Mouse (Mus musculus): ENCODE results near the gene Fzd2. TPM values are rescaled to one million over a fixed set of nuclear protein-coding genes. Genes with fewer than 3 reads are reported as not detected.

Gene Fzd2
- polyA plus RNA-seq, 1 experiment from 2014 or later = 8.4 TPM

DNA sequence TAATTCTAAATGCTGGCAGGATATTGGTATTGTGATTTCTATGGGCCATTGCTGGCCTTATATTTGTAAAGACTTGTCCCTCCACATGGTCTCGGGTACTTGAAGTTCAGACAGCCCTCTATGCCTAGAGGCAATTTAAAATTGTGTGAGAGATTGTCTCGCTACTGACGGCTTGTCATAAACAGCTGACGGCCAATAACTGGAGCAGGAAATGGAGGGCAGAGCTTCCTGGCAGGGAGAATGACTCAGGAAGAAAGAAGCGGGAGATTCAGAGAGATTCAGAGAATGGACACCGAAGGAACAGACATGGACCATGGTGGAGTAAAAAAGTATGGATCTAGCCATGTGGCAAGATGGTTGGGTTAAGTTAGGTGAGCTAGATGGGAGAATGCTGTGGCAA is 52.7 kb downstream of the Fzd2 start:
- Histone ChIP-seq H3K4me1 (replicated peaks; ENCODE audit: control insufficient read depth, insufficient read depth, low read length) (no peaks in the 10 kb centered on the region), H3K27me3 (replicated peaks; ENCODE audit: control insufficient read depth, insufficient read depth, low read length) (no peaks in the 10 kb centered on the region), H3K36me3 (ENCODE audit: control insufficient read depth, insufficient read depth, low read length) (no peaks in the 10 kb centered on the region), H3K4me3 (ENCODE audit: low read depth, low read length) (no peak overlapping the region), H3K4me2 (no peak overlapping the region), H3K9me3 (ENCODE audit: control insufficient read depth, low read length) (no peaks in the 10 kb centered on the region), H3K27ac (ENCODE audit: low read depth, low read length) (no peak overlapping the region), H3K9ac (ENCODE audit: low read depth, low read length) (no peak overlapping the region)
- ATAC-seq (replicated peaks; ENCODE audit: low FRiP score) = no peak
- WGBS = 54% methylated on average over 6 of the region's 6 CpGs
- no peak for DNase-seq (ENCODE audit: low spot score)

Other genes starting within 250 kb of the Fzd2 start
- 191 and 229 TPM in 2 replicates for gene Slc4a1, start 238.2 kb upstream of the Fzd2 start, polyA plus RNA-seq (2014; fragmentation: Nextera tagmentation; extraction: Ambion mirVana)
- 1.8 and 2.6 TPM in 2 replicates for gene Rundc3a, start 211.0 kb upstream of the Fzd2 start, polyA plus RNA-seq (2014; fragmentation: Nextera tagmentation; extraction: Ambion mirVana)
- gene Slc25a39, start 196.4 kb upstream of the Fzd2 start, polyA plus RNA-seq (2014; fragmentation: Nextera tagmentation; extraction: Ambion mirVana) = 282 and 283 TPM in 2 replicates
- gene Grn, start 174.1 kb upstream of the Fzd2 start, polyA plus RNA-seq (2014; fragmentation: Nextera tagmentation; extraction: Ambion mirVana) = 68.1 and 69.5 TPM in 2 replicates
- 1.8 and 2.0 TPM in 2 replicates for gene Fam171a2, start 156.7 kb upstream of the Fzd2 start, polyA plus RNA-seq (2014; fragmentation: Nextera tagmentation; extraction: Ambion mirVana)
- gene Itga2b, start 134.3 kb upstream of the Fzd2 start, polyA plus RNA-seq (2014; fragmentation: Nextera tagmentation; extraction: Ambion mirVana) = 76.2 and 80.3 TPM in 2 replicates
- gene Gpatch8, start 48.0 kb upstream of the Fzd2 start, polyA plus RNA-seq (2014; fragmentation: Nextera tagmentation; extraction: Ambion mirVana) = 30.0 and 35.4 TPM in 2 replicates
- 1.2 and 1.4 TPM in 2 replicates for gene Gm11627, start 24.9 kb upstream of the Fzd2 start, polyA plus RNA-seq (2014; fragmentation: Nextera tagmentation; extraction: Ambion mirVana)
- gene Meioc, start 59.3 kb downstream of the Fzd2 start, polyA plus RNA-seq (2014; fragmentation: Nextera tagmentation; extraction: Ambion mirVana) = 0.25 and 0.36 TPM in 2 replicates
- 39.9 and 42.5 TPM in 2 replicates for gene Ccdc43, start 93.4 kb downstream of the Fzd2 start, polyA plus RNA-seq (2014; fragmentation: Nextera tagmentation; extraction: Ambion mirVana)
- gene Adam11, start 157.0 kb downstream of the Fzd2 start, polyA plus RNA-seq (2014; fragmentation: Nextera tagmentation; extraction: Ambion mirVana) = 1.4 and 2.0 TPM in 2 replicates
- 20.8 and 21.7 TPM in 2 replicates for gene Gjc1, start 215.3 kb downstream of the Fzd2 start, polyA plus RNA-seq (2014; fragmentation: Nextera tagmentation; extraction: Ambion mirVana)
- not detected in 2 replicates for gene Higd1b, start 231.5 kb downstream of the Fzd2 start, polyA plus RNA-seq (2014; fragmentation: Nextera tagmentation; extraction: Ambion mirVana)